Mouse (Mus musculus): ENCODE measurements around the gene Ss18l1.

Ss18l1 gene

DNA sequence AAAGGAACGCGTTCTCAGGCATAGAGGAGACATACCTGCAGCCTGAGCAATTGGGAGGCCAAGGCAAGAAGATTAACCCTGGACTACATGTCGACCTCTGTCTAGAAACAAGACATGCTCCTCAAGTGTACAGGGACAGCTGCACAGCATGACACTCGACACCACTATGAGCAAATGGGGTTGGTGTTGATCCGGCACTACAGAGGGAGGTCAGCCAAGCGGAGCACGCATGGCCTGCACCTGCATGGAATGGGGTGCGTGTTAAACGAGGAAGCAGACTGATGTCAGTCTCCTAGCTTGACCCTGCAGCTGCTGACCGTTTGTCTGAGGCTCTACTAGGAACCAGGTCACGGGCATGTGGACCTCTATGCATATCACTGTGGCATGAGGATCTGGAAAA is 48.0 kb downstream of the Ss18l1 start:
- DNase-seq: peak; percentile 86

GRCm38 (mm10) chr2:180095711-180096110 is 53.4 kb downstream of the Ss18l1 start:
- DNase-seq: peak; percentile 74

- peak; percentile 88 for DNase-seq
Measured at GRCm38 (mm10) chr2:180097585-180097984, 55.3 kb downstream of the Ss18l1 start.

DNA sequence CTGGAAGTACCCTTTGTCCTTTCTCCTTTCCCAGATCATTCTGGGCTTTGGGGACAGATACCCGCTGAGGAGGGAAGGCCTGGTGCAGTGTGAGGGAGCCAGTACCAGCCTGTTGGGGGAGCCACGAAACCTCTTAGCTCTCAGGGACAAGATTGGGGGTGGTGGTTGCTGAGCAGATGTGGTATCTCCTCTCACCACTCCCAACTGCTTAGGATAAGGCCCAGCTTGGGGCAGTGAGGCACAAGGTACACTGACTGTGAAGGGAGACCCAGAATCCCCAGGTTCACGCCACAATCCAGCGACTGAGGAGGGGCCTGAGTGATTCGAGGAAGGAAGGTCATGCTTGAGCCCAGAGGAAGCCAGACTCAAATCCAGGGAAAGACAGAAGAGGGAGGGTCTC is 55.9 kb downstream of the Ss18l1 start:
- DNase-seq: peak; percentile 86

- DNase-seq: peak; percentile 82
Measured at GRCm38 (mm10) chr2:180099529-180099928, 57.2 kb downstream of the Ss18l1 start.

DNA sequence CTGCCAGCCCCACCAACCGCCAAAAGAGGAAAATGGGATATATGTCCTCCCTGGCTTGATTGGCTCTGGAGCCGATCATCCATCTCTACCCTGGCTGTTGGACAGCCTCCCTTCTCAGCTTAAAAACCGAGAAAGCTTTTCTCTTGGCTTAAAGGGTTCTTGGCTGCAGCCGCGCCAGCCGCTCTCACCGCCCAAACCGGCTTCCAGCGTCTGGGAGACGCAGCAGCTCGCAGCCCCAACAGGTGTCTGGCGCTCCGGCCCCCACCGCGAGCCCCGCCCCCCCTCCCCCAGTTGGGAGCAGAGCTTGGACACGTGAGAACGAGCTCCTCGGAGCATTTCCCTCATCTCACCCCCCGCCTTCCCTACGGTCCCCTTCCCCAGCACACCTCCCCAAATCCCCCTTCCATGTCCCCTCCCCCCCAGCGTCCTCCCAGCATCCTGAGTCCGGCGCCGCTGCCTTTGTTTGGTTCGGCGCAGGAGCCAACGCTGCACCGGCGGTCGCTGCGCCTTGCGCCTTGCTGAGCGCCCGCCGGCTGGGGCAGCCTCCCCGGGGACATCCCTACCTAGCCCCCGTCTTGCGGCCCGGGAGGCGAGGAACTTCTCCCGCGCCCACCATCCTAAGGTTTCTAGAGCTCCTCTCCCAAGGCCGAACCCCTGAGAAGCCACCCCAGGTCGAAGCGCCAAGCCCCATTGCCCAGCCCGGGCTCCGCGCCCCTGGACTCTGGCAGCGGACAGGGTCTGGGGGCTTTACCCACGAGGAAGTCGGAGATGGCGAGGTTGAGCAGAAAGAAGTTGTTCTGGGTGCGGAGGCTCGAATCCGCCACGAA is 61.1 kb downstream of the Ss18l1 start:
- peak; percentile 86 for DNase-seq

GRCm38 (mm10) chr2:180103978-180104658 is 61.8 kb downstream of the Ss18l1 start, which contains the start of gene Hrh3:
TSS of gene Hrh3 (minus strand) at chr2:180104488.
- no peak for DNase-seq

GRCm38 (mm10) chr2:180104659-180105377 is 62.5 kb downstream of the Ss18l1 start:
- peak; percentile 97 for DNase-seq

- DNase-seq: peak; percentile 85
Measured at GRCm38 (mm10) chr2:180105441-180106190, 63.3 kb downstream of the Ss18l1 start.

DNA sequence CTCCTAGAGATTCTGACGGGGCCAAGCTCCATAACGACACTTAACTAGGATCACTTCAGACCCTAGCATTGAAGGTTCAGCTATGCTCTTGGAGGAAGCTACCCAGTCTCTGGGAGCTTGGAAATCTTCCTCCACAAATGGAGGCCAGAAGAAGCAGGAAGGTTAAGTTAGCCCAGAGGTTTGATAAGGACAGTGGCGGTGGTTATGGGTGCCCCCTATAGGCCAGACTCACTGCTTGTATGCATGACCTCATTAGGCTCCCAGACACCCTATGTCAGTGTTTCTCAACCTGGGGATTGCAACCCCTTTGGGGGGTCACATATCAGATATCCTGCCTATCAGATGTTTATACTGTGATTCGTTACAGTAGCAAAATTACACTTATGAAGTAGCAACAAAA is 64.8 kb downstream of the Ss18l1 start:
- DNase-seq: peak; percentile 56

- DNase-seq: peak; percentile 86
Measured at GRCm38 (mm10) chr2:180108285-180108684, 66.0 kb downstream of the Ss18l1 start.

- peak; percentile 97 for DNase-seq
Measured at GRCm38 (mm10) chr2:180113909-180114890, 71.9 kb downstream of the Ss18l1 start.

GRCm38 (mm10) chr2:180115279-180115678 is 73.0 kb downstream of the Ss18l1 start:
- peak; percentile 91 for DNase-seq

DNA sequence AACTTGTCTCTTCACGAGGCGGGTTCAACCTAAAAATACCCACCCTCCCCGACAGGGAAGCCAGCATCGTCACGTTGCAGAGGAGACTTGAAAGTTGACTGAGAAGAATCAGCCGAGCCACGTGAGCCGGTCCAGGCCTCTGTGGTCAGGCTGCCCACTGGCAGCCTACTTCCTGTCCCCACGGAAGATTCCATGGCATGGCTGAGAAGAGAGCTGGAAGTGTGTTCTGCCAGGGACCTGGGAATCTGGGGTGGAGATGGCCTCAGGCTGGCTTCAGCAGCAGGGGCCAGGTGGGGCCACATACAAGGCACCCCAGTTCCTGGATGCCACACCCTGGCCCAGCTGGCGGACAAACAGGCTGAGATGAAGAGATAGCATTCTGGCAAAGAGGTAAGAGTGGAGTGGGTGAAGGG is 73.8 kb downstream of the Ss18l1 start:
- DNase-seq: peak; percentile 97

DNA sequence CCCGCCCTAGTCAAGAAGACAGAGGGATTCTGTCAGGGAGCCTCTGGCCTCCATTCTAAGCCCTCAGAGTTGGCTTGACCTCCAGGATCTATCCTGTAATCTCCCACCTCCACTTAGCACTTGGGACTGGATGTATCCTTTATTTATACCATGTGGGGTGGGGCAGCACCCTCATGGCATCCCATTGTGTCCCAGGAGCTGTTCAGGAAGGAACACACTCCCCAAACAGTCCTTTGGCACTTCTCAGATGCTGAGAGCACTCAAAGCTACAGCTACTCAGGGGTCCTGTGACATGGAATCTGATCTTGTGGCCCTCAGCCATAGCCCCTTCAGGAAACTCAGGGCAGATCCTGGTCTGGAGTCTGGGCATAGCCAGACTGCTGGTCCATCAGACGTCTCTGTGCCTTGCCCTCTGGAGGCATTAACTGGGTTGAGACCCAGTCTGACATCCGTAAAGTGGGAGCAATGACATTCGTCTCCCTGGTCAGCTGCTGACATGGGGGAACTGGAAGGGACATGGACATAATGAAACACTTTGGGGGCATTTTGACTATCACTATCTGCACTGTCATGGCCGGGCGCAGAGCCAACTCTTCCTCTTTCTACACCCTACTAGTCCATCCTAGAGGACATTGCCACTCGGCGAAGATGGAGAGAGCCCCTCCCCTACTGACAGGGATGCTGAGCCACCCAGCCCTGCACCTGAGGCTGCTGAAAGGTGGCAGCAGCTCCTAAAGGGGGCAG is 74.6 kb downstream of the Ss18l1 start:
- DNase-seq: peak; percentile 94

- DNase-seq: peak; percentile 93
Measured at GRCm38 (mm10) chr2:180117485-180118194, 75.3 kb downstream of the Ss18l1 start.

- peak; percentile 100 for DNase-seq
Measured at GRCm38 (mm10) chr2:180118661-180119438, 76.5 kb downstream of the Ss18l1 start, which contains the start of gene Osbpl2. TSS of gene Osbpl2 (plus strand) at chr2:180119306.
